Mouse (Mus musculus) MEL (cell line): ENCODE data around the gene Tmem150a.

Source experiments
- CTCF ChIP-seq, 3 experiments: IDR thresholded peaks in 2 of 3; conservative IDR thresholded peaks in 1 of 3; 2 replicates each; pipeline ENCODE4 v1.5.1; 2011 to 2012; ENCODE audit warnings: low read length in 3 of 3, low read depth in 2 of 3, mild to moderate bottlenecking in 2 of 3, improper control_type of control experiment in 1 of 3, inconsistent platforms in 1 of 3, mixed read lengths in 1 of 3, moderate library complexity in 1 of 3; ENCODE audit not compliant: control insufficient read depth in 1 of 3, insufficient read depth in 1 of 3, poor library complexity in 1 of 3, severe bottlenecking in 1 of 3
- GATA1 ChIP-seq: IDR thresholded peaks from 2 replicates; pipeline ENCODE4 v1.6.1; 2011; ENCODE audit warnings: low read depth, low read length, improper control_type of control experiment
- MAX ChIP-seq: IDR thresholded peaks from 2 replicates; pipeline ENCODE4 v1.6.1; 2011; ENCODE audit warnings: low read length, improper control_type of control experiment
- SMC3 ChIP-seq: IDR thresholded peaks from 2 replicates; pipeline ENCODE4 v1.6.1; 2011; ENCODE audit warnings: low read depth, low read length, improper control_type of control experiment
- ZC3H11A ChIP-seq: IDR thresholded peaks from 2 replicates; pipeline ENCODE4 v1.6.1; 2012; ENCODE audit warnings: low read depth, mild to moderate bottlenecking, inconsistent platforms, low read length, improper control_type of control experiment

GRCm38 (mm10) chr6:72371147-72371546 is 15.9 kb downstream of the Tmem150a start:
- no peak for TF ChIP-seq CTCF (IDR thresholded peaks at IDR 0.05 in 2 of 3, conservative IDR thresholded peaks at IDR 0.05 in 1 of 3; ENCODE audit: control insufficient read depth in 1 of 3, insufficient read depth in 1 of 3, low read depth in 2 of 3, low read length in 3 of 3, poor library complexity in 1 of 3, severe bottlenecking in 1 of 3)
- no peak for TF ChIP-seq GATA1
- TF ChIP-seq ZC3H11A = no peak
- TF ChIP-seq SMC3 = no peak
- no peak for TF ChIP-seq MAX
